Mouse (Mus musculus) bone marrow macrophage, adult 2 months (primary cell): ENCODE measurements around the gene Lamb3.

Source experiments
- CTCF ChIP-seq: IDR thresholded peaks from 2 replicates; pipeline ENCODE4 v1.5.1; 2012; ENCODE audit warnings: low read depth, mild to moderate bottlenecking, low read length, moderate library complexity
- POLR2A ChIP-seq: IDR thresholded peaks from 2 replicates; pipeline ENCODE4 v1.6.1; 2012; ENCODE audit warnings: mild to moderate bottlenecking, low read depth, low read length, borderline replicate concordance

- no peak for TF ChIP-seq POLR2A
- no peak for TF ChIP-seq CTCF
Observed at GRCm38 (mm10) chr1:193363801-193364231, 156.3 kb downstream of the Lamb3 start.
